Mouse (Mus musculus): ENCODE data around the gene Zfp982. TPM values are rescaled to one million over a fixed set of nuclear protein-coding genes. Genes with fewer than 3 reads are reported as not detected.

Zfp982 gene
- polyA plus RNA-seq, 1 experiment from 2014 or later = 1.7 TPM

Other genes with a start within 250 kb of the Zfp982 start
- not detected in 2 replicates for gene Zfp988, start 186.7 kb upstream of the Zfp982 start, polyA plus RNA-seq (2015; fragmentation: Nextera tagmentation; extraction: Ambion mirVana)
- 0.16 TPM in 1 of 2 replicates, not detected in the other for gene Zfp978, start 131.1 kb upstream of the Zfp982 start, polyA plus RNA-seq (2015; fragmentation: Nextera tagmentation; extraction: Ambion mirVana)
- gene Gm16503, start 47.8 kb downstream of the Zfp982 start, polyA plus RNA-seq (2015; fragmentation: Nextera tagmentation; extraction: Ambion mirVana) = 0.07 and 0.08 TPM in 2 replicates
- gene Zfp985, start 60.9 kb downstream of the Zfp982 start, polyA plus RNA-seq (2015; fragmentation: Nextera tagmentation; extraction: Ambion mirVana) = 0.06 and 0.07 TPM in 2 replicates
- gene Zfp979, start 150.1 kb downstream of the Zfp982 start, polyA plus RNA-seq (2015; fragmentation: Nextera tagmentation; extraction: Ambion mirVana) = 1.4 and 2.0 TPM in 2 replicates
- not detected in 2 replicates for gene Zfp534, start 210.1 kb downstream of the Zfp982 start, polyA plus RNA-seq (2015; fragmentation: Nextera tagmentation; extraction: Ambion mirVana)

Measured in liver, embryonic 15.5 days (tissue).